Mouse (Mus musculus) stomach, postnatal 0 days (tissue): ENCODE results near the gene Gm13889. TPM values are rescaled to one million over a fixed set of nuclear protein-coding genes. Genes with fewer than 3 reads are reported as not detected.

Experiments used
- ATAC-seq: fragments of 200-750 bp; cut with Nextera tagmentation; 2 replicates; pipeline ENCODE4 v1.8.0; 2017; ENCODE audit not compliant: low FRiP score, low TSS enrichment
- DNase-seq: peaks from one replicate; pipeline ENCODE4 v3.0.0-alpha.2; 2016; ENCODE audit warnings: low spot score
- H3K27ac ChIP-seq: fragments of 300-500 bp; sonication (generic); replicated peaks from 2 replicates; pipeline ENCODE4 v1.5.1; 2014; ENCODE audit warnings: mild to moderate bottlenecking, control low read depth
- H3K27me3 ChIP-seq: fragments of 300-500 bp; sonication (generic); 2 replicates; pipeline ENCODE4 v1.6.1; 2014; ENCODE audit warnings: low read length; ENCODE audit not compliant: control insufficient read depth, insufficient read depth
- H3K36me3 ChIP-seq: fragments of 300-500 bp; sonication (generic); 2 replicates; pipeline ENCODE4 v1.6.1; 2014; ENCODE audit warnings: low read length, mixed read lengths; ENCODE audit not compliant: control insufficient read depth, insufficient read depth
- H3K4me1 ChIP-seq: fragments of 300-500 bp; sonication (generic); replicated peaks from 2 replicates; pipeline ENCODE4 v1.6.1; 2014; ENCODE audit warnings: antibody characterized with exemption; ENCODE audit not compliant: control insufficient read depth, insufficient read depth
- H3K4me2 ChIP-seq: fragments of 300-500 bp; sonication (generic); replicated peaks from 2 replicates; pipeline ENCODE4 v1.6.1; 2014; ENCODE audit warnings: low read depth, mild to moderate bottlenecking, control low read depth, moderate library complexity
- H3K4me3 ChIP-seq: fragments of 300-500 bp; sonication (generic); 2 replicates; pipeline ENCODE4 v1.5.1; 2014; ENCODE audit warnings: low read depth, low read length, control low read depth
- H3K9ac ChIP-seq: fragments of 300-500 bp; sonication (generic); 2 replicates; pipeline ENCODE4 v1.6.1; 2014; ENCODE audit warnings: mild to moderate bottlenecking, low read length, control low read depth, mixed read lengths
- H3K9me3 ChIP-seq: fragments of 300-500 bp; sonication (generic); 2 replicates; pipeline ENCODE4 v1.6.1; 2016; ENCODE audit warnings: low read length; ENCODE audit not compliant: control insufficient read depth
- CTCF ChIP-seq: IDR thresholded peaks from 2 replicates; pipeline ENCODE4 v1.5.1; 2016; ENCODE audit warnings: antibody characterized with exemption, low read depth, mild to moderate bottlenecking, moderate library complexity
- EP300 ChIP-seq: optimal IDR thresholded peaks from 2 replicates; pipeline ENCODE3; 2016; ENCODE audit warnings: antibody characterized with exemption
- WGBS: fragments of 180-500 bp; shearing (Covaris S2); extraction: QIAGEN DNeasy Blood & Tissue Kit; methylation state at CpG from one replicate; pipeline ENCODE4 v1.1.7; 2014; 5-methylcytosine and 5-hydroxymethylcytosine counted together
- polyA plus RNA-seq: library from polyadenylated mRNA; unstranded; fragments of >200 nt; fragmentation: Nextera tagmentation; extraction: Ambion mirVana; gene quantifications from 2 replicates; pipeline ENCODE4 v1.2.1, GENCODE M21; 2015

Gm13889 gene
- polyA plus RNA-seq, 1 experiment from 2014 or later: 82.0 TPM

DNA sequence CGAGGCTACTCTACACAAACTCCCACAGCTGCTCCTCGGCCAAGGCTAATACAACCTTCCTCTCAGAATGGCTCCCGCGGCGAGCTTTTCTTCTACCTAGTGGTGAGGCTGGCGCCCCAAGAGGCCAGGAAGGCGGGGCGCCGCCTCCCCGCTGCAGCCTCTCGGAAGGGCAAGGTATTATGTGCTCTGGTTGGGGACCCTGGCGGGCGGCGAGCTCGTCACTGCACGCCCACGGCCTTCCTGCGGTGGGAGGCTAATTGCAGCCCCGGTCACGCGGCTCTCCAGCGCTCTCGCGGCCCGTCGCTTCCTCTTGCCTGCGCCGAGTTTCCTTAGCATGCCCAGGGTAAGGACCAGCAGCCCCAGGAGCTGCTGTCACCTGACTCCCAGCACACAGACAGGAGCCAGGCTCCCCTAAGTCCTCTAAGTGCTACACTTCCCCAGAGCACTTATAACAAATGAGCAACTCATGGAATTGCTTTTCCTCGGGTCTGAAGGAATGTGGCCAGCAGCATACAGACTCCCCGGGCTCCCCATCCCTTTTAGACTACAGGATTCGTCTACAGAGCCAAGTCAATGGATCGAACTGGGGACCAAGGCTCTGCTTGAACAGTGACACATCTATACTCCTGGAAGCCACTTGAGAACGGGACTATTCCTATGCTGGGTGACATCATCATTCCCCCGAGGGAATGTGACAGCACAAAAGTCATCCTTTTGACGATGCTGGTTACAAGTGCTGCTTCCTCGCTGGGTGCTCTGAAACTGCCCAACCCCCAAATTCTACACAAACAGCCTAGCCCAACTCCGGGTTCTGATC is 19.6 kb upstream of the Gm13889 start:
- ATAC-seq (peak; percentile 75), DNase-seq (peak; percentile 71)
- no peaks in the 10 kb centered on the region for H3K9me3 ChIP-seq
- H3K4me3 ChIP-seq: peak overlapping the region; percentile 34
- WGBS: 2% methylated on average over 37 of the region's 37 CpGs
- peak overlapping the region; percentile 70 for H3K4me2 ChIP-seq
- H3K4me1 ChIP-seq: peaks cover 11% of the 10 kb centered on the region; the same call in 1 of the 2 replicates
- H3K27me3 ChIP-seq: no peaks in the 10 kb centered on the region
- H3K27ac ChIP-seq: peak overlapping the region; percentile 86
- H3K9ac ChIP-seq: peak overlapping the region; percentile 51
- TF ChIP-seq CTCF (peak; percentile 57), EP300 (no peak)
- H3K36me3 ChIP-seq: no peaks in the 10 kb centered on the region; the same call in 1 of the 2 replicates

DNA sequence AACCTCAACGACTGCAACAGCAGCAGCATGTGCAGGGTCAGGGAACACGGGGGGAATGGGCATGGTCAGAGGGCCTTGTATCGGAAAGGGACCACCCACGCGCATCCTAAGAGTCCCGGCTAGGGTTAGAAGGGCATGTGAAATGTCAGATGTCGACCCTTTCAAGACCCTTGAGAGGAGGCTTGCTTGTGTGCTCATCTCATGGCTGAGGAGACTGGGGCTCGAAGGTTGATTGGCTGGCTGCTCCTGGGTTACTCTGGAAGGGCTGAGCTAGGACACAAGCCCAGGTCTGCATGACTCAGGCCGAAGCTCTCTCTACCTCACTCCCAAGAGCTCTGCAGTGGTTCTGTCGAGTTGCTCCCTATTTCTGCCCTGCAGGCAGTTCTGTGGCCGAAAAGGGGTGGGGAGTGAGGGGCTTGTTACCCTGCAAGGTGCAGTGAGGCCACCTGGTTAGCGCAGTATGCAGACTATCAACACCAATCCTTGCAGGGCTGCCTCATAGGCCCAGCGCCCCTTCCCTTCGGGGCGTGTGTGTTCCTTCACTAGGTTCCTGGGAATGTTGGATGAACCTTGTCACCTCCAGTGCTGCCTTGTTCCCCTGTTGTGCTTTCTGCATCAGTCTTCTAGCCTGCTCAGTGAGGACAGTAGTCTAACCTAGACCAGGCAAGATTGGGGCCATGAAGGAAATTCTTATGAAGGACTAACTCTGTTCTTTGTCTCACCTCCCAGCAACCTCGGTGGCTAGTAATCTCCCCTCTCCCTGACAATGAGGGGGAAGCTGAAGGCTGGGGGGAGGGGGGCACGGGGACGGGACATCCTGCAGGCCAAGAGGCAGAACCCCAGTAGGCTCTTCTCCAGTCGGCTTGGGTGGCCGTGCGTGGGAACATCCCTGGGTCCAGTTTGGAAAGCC is 18.8 kb upstream of the Gm13889 start:
- H3K9me3 ChIP-seq: no peaks in the 10 kb centered on the region
- peak overlapping the region; percentile 34 for H3K4me3 ChIP-seq
- peaks cover 11% of the 10 kb centered on the region; the same call in 1 of the 2 replicates for H3K4me1 ChIP-seq
- 31% methylated on average over 21 of the region's 21 CpGs for WGBS
- DNase-seq (no peak), ATAC-seq (no peak; the same call in 1 of the 2 replicates)
- peak overlapping the region; percentile 70 for H3K4me2 ChIP-seq
- peak overlapping the region; percentile 86 for H3K27ac ChIP-seq
- no peaks in the 10 kb centered on the region for H3K27me3 ChIP-seq
- H3K36me3 ChIP-seq: no peaks in the 10 kb centered on the region; the same call in 1 of the 2 replicates
- H3K9ac ChIP-seq: peak overlapping the region; percentile 51
- TF ChIP-seq EP300: no peak
- TF ChIP-seq CTCF: no peak

DNA sequence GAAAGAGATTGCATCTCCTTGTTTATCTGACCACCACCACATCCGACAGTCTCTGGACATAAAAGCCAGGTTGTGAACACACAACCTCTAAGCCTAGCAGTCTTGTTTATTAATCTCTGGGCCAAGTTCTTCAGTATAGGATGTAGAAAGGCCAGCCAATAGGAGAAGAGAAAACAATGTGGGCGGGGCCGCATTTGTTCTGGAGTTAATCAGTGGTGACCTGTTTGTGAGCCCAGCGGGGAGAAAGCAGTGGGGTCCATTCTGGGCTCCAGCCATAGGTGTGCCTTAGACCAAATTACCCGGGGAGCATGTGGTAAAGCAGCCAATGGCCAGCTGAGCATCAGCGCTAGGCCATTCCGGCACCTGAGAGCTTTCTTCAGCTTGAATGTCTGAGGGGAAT is 18.0 kb upstream of the Gm13889 start:
- H3K27ac ChIP-seq: 0 out of 2 replicates have a peak overlapping the region, but pooled peaks have one; percentile 86
- 45% methylated on average over 7 of the region's 7 CpGs for WGBS
- H3K4me3 ChIP-seq: no peak overlapping the region
- H3K9ac ChIP-seq: no peak overlapping the region
- peaks cover 11% of the 10 kb centered on the region; the same call in 1 of the 2 replicates for H3K4me1 ChIP-seq
- ATAC-seq (no peak), DNase-seq (no peak)
- H3K36me3 ChIP-seq: no peaks in the 10 kb centered on the region
- H3K4me2 ChIP-seq: no peak overlapping the region
- TF ChIP-seq CTCF (no peak), EP300 (no peak)
- no peaks in the 10 kb centered on the region for H3K27me3 ChIP-seq
- H3K9me3 ChIP-seq: no peaks in the 10 kb centered on the region

DNA sequence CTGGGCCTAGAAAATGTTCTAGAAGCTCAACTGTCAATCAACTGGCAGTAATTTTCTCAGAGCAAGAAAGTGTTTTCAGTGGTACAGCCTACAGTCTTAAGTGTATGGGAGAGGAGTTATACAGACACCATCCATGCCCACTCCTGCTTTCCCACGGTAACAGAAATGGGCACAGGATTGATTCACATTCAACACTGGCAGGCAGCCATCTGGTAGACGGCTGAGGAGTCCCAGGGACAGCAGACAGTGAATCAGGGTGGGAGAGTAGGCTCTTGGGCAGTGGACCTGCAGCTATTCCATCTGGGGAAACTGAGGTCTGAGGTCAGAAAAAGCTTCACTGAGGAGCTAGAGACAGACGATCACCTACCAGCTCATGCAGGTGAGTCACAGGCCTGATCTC is 14.6 kb upstream of the Gm13889 start:
- Histone ChIP-seq H3K4me3 (no peak overlapping the region), H3K36me3 (no peaks in the 10 kb centered on the region), H3K27ac (no peak overlapping the region), H3K4me2 (no peak overlapping the region), H3K4me1 (peaks cover 9% of the 10 kb centered on the region; the same call in 1 of the 2 replicates), H3K27me3 (no peaks in the 10 kb centered on the region), H3K9me3 (no peaks in the 10 kb centered on the region), H3K9ac (no peak overlapping the region)
- WGBS: 61% methylated on average over 3 of the region's 3 CpGs
- no peak for ATAC-seq
- TF ChIP-seq CTCF (no peak), EP300 (no peak)
- DNase-seq: no peak

DNA sequence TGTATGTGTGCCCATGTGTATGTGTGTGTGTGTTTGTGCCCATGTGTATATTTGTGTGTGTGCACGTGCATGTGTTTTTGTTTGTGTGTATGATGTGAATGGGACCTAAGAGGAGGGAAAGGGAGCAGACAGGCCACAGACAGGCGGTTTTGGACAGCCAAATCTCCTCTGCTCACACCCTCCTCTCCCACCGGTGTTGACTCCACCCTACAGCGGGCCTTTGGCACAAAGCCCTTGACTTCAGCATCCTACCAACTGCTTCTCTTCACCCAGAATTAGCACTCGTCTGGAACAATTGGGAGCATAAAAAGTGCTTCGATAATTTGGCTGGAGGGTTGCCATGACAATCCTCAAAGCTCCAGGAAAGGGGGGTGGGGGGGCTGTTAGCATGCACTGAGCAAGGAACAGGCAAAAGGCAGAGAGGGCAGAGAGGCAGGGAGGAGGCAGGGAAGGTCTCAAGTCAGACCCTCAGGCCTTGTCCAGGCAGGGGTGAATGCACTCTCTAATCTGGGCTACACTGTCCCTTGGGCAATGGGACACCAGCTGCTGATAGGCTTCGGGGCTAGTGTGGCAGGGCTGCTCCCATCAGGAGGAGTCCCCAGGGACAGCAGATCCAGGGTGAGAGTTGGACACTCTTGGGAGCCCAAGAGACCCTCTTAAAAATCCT is 7.6 kb upstream of the Gm13889 start:
- 42% methylated on average over 7 of the region's 7 CpGs for WGBS
- TF ChIP-seq CTCF (no peak), EP300 (no peak)
- no peaks in the 10 kb centered on the region for H3K4me1 ChIP-seq
- H3K27ac ChIP-seq: no peak overlapping the region
- no peaks in the 10 kb centered on the region for H3K9me3 ChIP-seq
- DNase-seq (no peak), ATAC-seq (no peak)
- no peak overlapping the region for H3K4me2 ChIP-seq
- no peak overlapping the region for H3K4me3 ChIP-seq
- H3K36me3 ChIP-seq: no peaks in the 10 kb centered on the region
- no peaks in the 10 kb centered on the region for H3K27me3 ChIP-seq
- no peak overlapping the region for H3K9ac ChIP-seq
